Mouse (Mus musculus) left cerebral cortex, postnatal 4 days (tissue): ENCODE data around the gene Coq8b. TPM values are rescaled to one million over a fixed set of nuclear protein-coding genes. Genes with fewer than 3 reads are reported as not detected.

Experiments
- DNase-seq: peaks from one replicate; pipeline ENCODE4 v3.0.0-alpha.2; 2022
- intact Hi-C: fragments of 180-260 bp; cut with DNase I; formaldehyde crosslinking; loops from one replicate; pipeline ENCODE4 v1.15.1; 2025
- total RNA-seq, 2 experiments: library from RNA; stranded (reverse); gene quantifications; 2 replicates each; pipeline ENCODE4 v1.2.3; 2021

Coq8b gene
- total RNA-seq, 2 experiments from 2014 or later: 23.6 to 27.0 TPM

GRCm38 (mm10) chr7:27264761-27265160, 31.9 kb downstream of the Coq8b start:
- no peak for DNase-seq
- intact Hi-C loops: no loop called here

- intact Hi-C loops: no loop called here
- DNase-seq: no peak
These were observed 33.8 kb downstream of the Coq8b start for GRCm38 (mm10) chr7:27266515-27267128.

- intact Hi-C loops: no loop called here
These were observed 38.6 kb downstream of the Coq8b start for GRCm38 (mm10) chr7:27271423-27271822.

GRCm38 (mm10) chr7:27273739-27274351, 41.0 kb downstream of the Coq8b start:
- peak; percentile 58 for DNase-seq
- intact Hi-C loops: no loop called here

More at GRCm38 (mm10) chr7:27271423-27271822, 38.6 kb downstream of the Coq8b start:
- no peak for DNase-seq

GRCm38 (mm10) chr7:27274916-27275315, 42.1 kb downstream of the Coq8b start:
- DNase-seq: no peak
- intact Hi-C loops: no loop called here

- intact Hi-C loops: no loop called here
- no peak for DNase-seq
These were observed 43.2 kb downstream of the Coq8b start for GRCm38 (mm10) chr7:27276021-27276420.

- intact Hi-C loops: no loop called here
- DNase-seq: no peak
These were observed 44.4 kb downstream of the Coq8b start for GRCm38 (mm10) chr7:27277191-27277590.

- intact Hi-C loops: no loop called here
- no peak for DNase-seq
These were observed 48.9 kb downstream of the Coq8b start for GRCm38 (mm10) chr7:27281717-27282116.

GRCm38 (mm10) chr7:27282225-27282624, 49.4 kb downstream of the Coq8b start:
- no peak for DNase-seq
- intact Hi-C loops: no loop called here

GRCm38 (mm10) chr7:27284865-27285697, 52.3 kb downstream of the Coq8b start:
- no peak for DNase-seq
- intact Hi-C loops: no loop called here

- intact Hi-C loops: no loop called here
- DNase-seq: peak; percentile 79
These were observed 52.9 kb downstream of the Coq8b start for GRCm38 (mm10) chr7:27285698-27286066.

- no peak for DNase-seq
- intact Hi-C loops: no loop called here
These were observed 55.9 kb downstream of the Coq8b start for GRCm38 (mm10) chr7:27288732-27289131.

GRCm38 (mm10) chr7:27290555-27290954, 57.7 kb downstream of the Coq8b start:
- intact Hi-C loops: no loop called here
- DNase-seq: no peak

GRCm38 (mm10) chr7:27291795-27292466, 59.1 kb downstream of the Coq8b start:
- intact Hi-C loops: no loop called here
- DNase-seq: no peak

- intact Hi-C loops: no loop called here
- no peak for DNase-seq
These were observed 63.1 kb downstream of the Coq8b start for GRCm38 (mm10) chr7:27295956-27296355.

GRCm38 (mm10) chr7:27296518-27296917, 63.7 kb downstream of the Coq8b start:
- no peak for DNase-seq
- intact Hi-C loops: no loop called here

- DNase-seq: no peak
- intact Hi-C loops: no loop called here
These were observed 65.3 kb downstream of the Coq8b start for GRCm38 (mm10) chr7:27298033-27298610.

- DNase-seq: peak; percentile 44
- intact Hi-C loops: no loop called here
These were observed 66.0 kb downstream of the Coq8b start for GRCm38 (mm10) chr7:27298816-27299215.

GRCm38 (mm10) chr7:27300351-27300750, 67.5 kb downstream of the Coq8b start:
- no peak for DNase-seq
- intact Hi-C loops: no loop called here

- no peak for DNase-seq
- intact Hi-C loops: no loop called here
These were observed 68.0 kb downstream of the Coq8b start for GRCm38 (mm10) chr7:27300801-27301200.

- intact Hi-C loops: no loop called here
- DNase-seq: peak; percentile 79
These were observed 69.3 kb downstream of the Coq8b start for GRCm38 (mm10) chr7:27302172-27302571.
